Mouse (Mus musculus) brain, embryonic 14.5 days (tissue): ENCODE data around the gene Pacsin2.

ENCODE experiments used
- CTCF ChIP-seq: fragments of 200-500 bp; IDR thresholded peaks from 2 replicates; pipeline ENCODE4 v1.5.1; 2012; ENCODE audit warnings: inconsistent platforms, mild to moderate bottlenecking, moderate library complexity, borderline replicate concordance; ENCODE audit not compliant: insufficient read depth, insufficient read length; ENCODE audit errors: extremely low read depth
- POLR2A ChIP-seq: fragments of 200-500 bp; IDR thresholded peaks from 2 replicates; pipeline ENCODE4 v1.6.1; 2012; ENCODE audit warnings: mild to moderate bottlenecking, inconsistent platforms, borderline replicate concordance; ENCODE audit not compliant: poor library complexity, insufficient read depth, insufficient read length, severe bottlenecking; ENCODE audit errors: extremely low read depth

DNA sequence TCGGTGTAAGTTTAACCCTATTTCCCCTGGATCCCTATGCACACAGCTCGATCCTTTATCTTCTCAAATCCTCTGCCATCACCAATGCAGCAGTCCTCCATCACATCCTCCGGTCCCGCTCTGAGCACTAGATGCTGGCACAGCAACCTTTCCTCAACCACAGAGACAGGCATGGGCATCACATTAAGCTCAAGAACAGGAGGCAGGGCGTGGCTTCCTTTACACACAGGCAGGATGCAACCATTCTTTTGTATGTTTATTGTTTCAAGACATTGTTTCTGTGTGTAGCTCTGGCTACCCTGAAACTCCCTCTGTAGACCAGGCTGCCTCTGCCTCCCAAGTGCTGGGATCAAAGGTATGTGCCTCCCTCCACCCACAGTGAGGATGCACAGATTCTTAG lies 8.8 kb downstream of the Pacsin2 start:
- TF ChIP-seq CTCF (no peak), POLR2A (no peak)
